Mouse (Mus musculus) hindbrain, embryonic 12.5 days (tissue): ENCODE measurements around the gene Insrr. TPM values are rescaled to one million over a fixed set of nuclear protein-coding genes. Genes with fewer than 3 reads are reported as not detected.
A peak's percentile ranks its signal among the peaks of the same experiment; 100 is the strongest.

Experiments
- ATAC-seq: fragments of 200-750 bp; cut with Nextera tagmentation; 2 replicates; pipeline ENCODE4 v1.8.0; 2017; ENCODE audit warnings: moderate TSS enrichment; ENCODE audit not compliant: low FRiP score
- H3K27ac ChIP-seq: fragments of 300-500 bp; sonication (generic); 2 replicates; pipeline ENCODE4 v1.5.1; 2016; ENCODE audit warnings: mild to moderate bottlenecking
- H3K27me3 ChIP-seq: fragments of 300-500 bp; sonication (generic); 2 replicates; pipeline ENCODE4 v1.6.1; 2016; ENCODE audit warnings: mild to moderate bottlenecking
- H3K36me3 ChIP-seq: fragments of 300-500 bp; sonication (generic); 2 replicates; pipeline ENCODE4 v1.6.1; 2016; ENCODE audit warnings: mild to moderate bottlenecking
- H3K4me1 ChIP-seq: fragments of 300-500 bp; sonication (generic); 2 replicates; pipeline ENCODE4 v1.6.1; 2016
- H3K4me2 ChIP-seq: fragments of 300-500 bp; sonication (generic); replicated peaks from 2 replicates; pipeline ENCODE4 v1.6.1; 2016; ENCODE audit warnings: mild to moderate bottlenecking
- H3K4me3 ChIP-seq: fragments of 300-500 bp; sonication (generic); 2 replicates; pipeline ENCODE4 v1.5.1; 2016; ENCODE audit warnings: mild to moderate bottlenecking
- H3K9ac ChIP-seq: fragments of 300-500 bp; sonication (generic); 2 replicates; pipeline ENCODE4 v1.6.1; 2016; ENCODE audit warnings: mild to moderate bottlenecking, moderate library complexity
- H3K9me3 ChIP-seq: fragments of 300-500 bp; sonication (generic); replicated peaks from 2 replicates; pipeline ENCODE4 v1.6.1; 2016; ENCODE audit warnings: mild to moderate bottlenecking
- WGBS: fragments of 180-500 bp; shearing (Covaris S2); methylation state at CpG from one replicate; pipeline ENCODE4 v1.1.7; 2016; 5-methylcytosine and 5-hydroxymethylcytosine counted together
- polyA plus RNA-seq: library from polyadenylated mRNA; unstranded; fragments of >200 nt; fragmentation: Nextera tagmentation; extraction: Ambion mirVana; gene quantifications from 2 replicates; pipeline ENCODE4 v1.2.1, GENCODE M21; 2016

The Insrr gene
- polyA plus RNA-seq, result 1.2 and 1.7 TPM in 2 replicates

GRCm38 (mm10) chr3:87796736-87797334, at the start of gene Insrr:
Gene Insrr (plus strand): TSS chr3:87796951.
- Histone ChIP-seq H3K4me1 (peaks cover 37% of the 10 kb centered on the region), H3K9ac (peak within 1 kb of the TSS; percentile 49), H3K4me2 (peak within 1 kb of the TSS; percentile 54), H3K4me3 (peak within 1 kb of the TSS; percentile 28), H3K36me3 (no peaks in the 10 kb centered on the region), H3K9me3 (no peaks in the 10 kb centered on the region), H3K27me3 (peaks cover 100% of the 10 kb centered on the region), H3K27ac (no peak within 1 kb of the TSS)
- WGBS, result under 1% methylated on average over 29 of the region's 29 CpGs
- no peak for ATAC-seq

- 0 out of 2 replicates have a peak, but pooled peaks have one; percentile 15 for ATAC-seq
- WGBS, result 48% methylated on average over 13 of the region's 13 CpGs
Measured at GRCm38 (mm10) chr3:87748431-87748830, 48.3 kb upstream of the Insrr start, which contains the start of gene Lrrc71. Gene Lrrc71 (minus strand): TSS chr3:87748625.

GRCm38 (mm10) chr3:87749036-87749435, 47.7 kb upstream of the Insrr start:
- peaks cover 10% of the 10 kb centered on the region for H3K4me1 ChIP-seq
- no peak overlapping the region for H3K4me3 ChIP-seq
- peaks cover 7% of the 10 kb centered on the region; the same call in 1 of the 2 replicates for H3K27me3 ChIP-seq
- no peak for ATAC-seq
- WGBS, result 20% methylated on average over 5 of the region's 5 CpGs
- H3K36me3 ChIP-seq, result no peaks in the 10 kb centered on the region
- no peaks in the 10 kb centered on the region for H3K9me3 ChIP-seq
- H3K4me2 ChIP-seq, result no peak overlapping the region
- no peak overlapping the region for H3K9ac ChIP-seq
- no peak overlapping the region for H3K27ac ChIP-seq

More at GRCm38 (mm10) chr3:87748431-87748830, 48.3 kb upstream of the Insrr start, which contains the start of gene Lrrc71:
- H3K4me1 ChIP-seq, result peaks cover 10% of the 10 kb centered on the region
- H3K27me3 ChIP-seq, result peaks cover 2% of the 10 kb centered on the region; the same call in 1 of the 2 replicates
- H3K9me3 ChIP-seq, result no peaks in the 10 kb centered on the region
- no peaks in the 10 kb centered on the region for H3K36me3 ChIP-seq
- no peak within 1 kb of the TSS for H3K27ac ChIP-seq
- H3K4me3 ChIP-seq, result no peak within 1 kb of the TSS
- no peak within 1 kb of the TSS for H3K4me2 ChIP-seq
- H3K9ac ChIP-seq, result no peak within 1 kb of the TSS

GRCm38 (mm10) chr3:87749977-87750376, 46.8 kb upstream of the Insrr start:
- H3K4me1 ChIP-seq, result peaks cover 8% of the 10 kb centered on the region
- no peak overlapping the region for H3K4me3 ChIP-seq
- 90% methylated on average over 12 of the region's 12 CpGs for WGBS
- no peak overlapping the region for H3K4me2 ChIP-seq
- H3K9me3 ChIP-seq, result no peaks in the 10 kb centered on the region
- ATAC-seq, result no peak
- peaks cover 15% of the 10 kb centered on the region for H3K27me3 ChIP-seq
- no peaks in the 10 kb centered on the region for H3K36me3 ChIP-seq
- no peak overlapping the region for H3K27ac ChIP-seq
- no peak overlapping the region for H3K9ac ChIP-seq

- WGBS, result 78% methylated on average over 3 of the region's 3 CpGs
- ATAC-seq, result no peak
- H3K36me3 ChIP-seq, result no peaks in the 10 kb centered on the region
Measured at GRCm38 (mm10) chr3:87752567-87752966, 44.2 kb upstream of the Insrr start.

GRCm38 (mm10) chr3:87753829-87754228, 42.9 kb upstream of the Insrr start:
- H3K27ac ChIP-seq, result no peak overlapping the region
- no peak for ATAC-seq
- no peaks in the 10 kb centered on the region for H3K36me3 ChIP-seq
- H3K4me2 ChIP-seq, result no peak overlapping the region
- H3K4me1 ChIP-seq, result peaks cover 8% of the 10 kb centered on the region; the same call in 1 of the 2 replicates
- WGBS, result 78% methylated on average over 13 of the region's 13 CpGs
- H3K4me3 ChIP-seq, result no peak overlapping the region
- no peaks in the 10 kb centered on the region for H3K9me3 ChIP-seq
- no peak overlapping the region for H3K9ac ChIP-seq
- peaks cover 36% of the 10 kb centered on the region for H3K27me3 ChIP-seq

More at GRCm38 (mm10) chr3:87752567-87752966, 44.2 kb upstream of the Insrr start:
- no peaks in the 10 kb centered on the region for H3K9me3 ChIP-seq
- H3K9ac ChIP-seq, result no peak overlapping the region
- no peak overlapping the region for H3K27ac ChIP-seq
- peaks cover 8% of the 10 kb centered on the region; the same call in 1 of the 2 replicates for H3K4me1 ChIP-seq
- peaks cover 31% of the 10 kb centered on the region for H3K27me3 ChIP-seq
- no peak overlapping the region for H3K4me2 ChIP-seq
- no peak overlapping the region for H3K4me3 ChIP-seq

GRCm38 (mm10) chr3:87755964-87756363, 40.8 kb upstream of the Insrr start:
- peak; percentile 82 for ATAC-seq
- H3K9ac ChIP-seq, result peak overlapping the region; percentile 27
- H3K4me1 ChIP-seq, result peaks cover 8% of the 10 kb centered on the region; the same call in 1 of the 2 replicates
- H3K9me3 ChIP-seq, result no peaks in the 10 kb centered on the region
- H3K27ac ChIP-seq, result no peak overlapping the region
- no peaks in the 10 kb centered on the region for H3K36me3 ChIP-seq
- peaks cover 36% of the 10 kb centered on the region for H3K27me3 ChIP-seq
- peak overlapping the region; percentile 51 for H3K4me2 ChIP-seq
- peak overlapping the region; percentile 13 for H3K4me3 ChIP-seq
- WGBS, result 2% methylated on average over 24 of the region's 24 CpGs

- peaks cover 8% of the 10 kb centered on the region; the same call in 1 of the 2 replicates for H3K4me1 ChIP-seq
- peak overlapping the region; percentile 13; the same call in 1 of the 2 replicates for H3K4me3 ChIP-seq
- H3K36me3 ChIP-seq, result no peaks in the 10 kb centered on the region
- no peaks in the 10 kb centered on the region for H3K9me3 ChIP-seq
- ATAC-seq, result peak; percentile 14; the same call in 1 of the 2 replicates
- H3K27me3 ChIP-seq, result peaks cover 36% of the 10 kb centered on the region
- whole genome bisulfite sequencing, result 52% methylated on average over 20 of the region's 20 CpGs
- peak overlapping the region; percentile 27; the same call in 1 of the 2 replicates for H3K9ac ChIP-seq
- no peak overlapping the region for H3K27ac ChIP-seq
- H3K4me2 ChIP-seq, result peak overlapping the region; percentile 51
Measured at GRCm38 (mm10) chr3:87756488-87756887, 40.3 kb upstream of the Insrr start.

- no peak for ATAC-seq
- Histone ChIP-seq H3K27me3 (peaks cover 32% of the 10 kb centered on the region), H3K36me3 (no peaks in the 10 kb centered on the region), H3K4me2 (no peak overlapping the region), H3K9me3 (no peaks in the 10 kb centered on the region), H3K9ac (no peak overlapping the region; the same call in 1 of the 2 replicates), H3K4me1 (peaks cover 20% of the 10 kb centered on the region), H3K4me3 (no peak overlapping the region), H3K27ac (no peak overlapping the region)
- WGBS, result 52% methylated on average over 3 of the region's 5 CpGs
Measured at GRCm38 (mm10) chr3:87758641-87759040, 38.1 kb upstream of the Insrr start.

- H3K4me3 ChIP-seq, result no peak overlapping the region
- H3K4me1 ChIP-seq, result peaks cover 23% of the 10 kb centered on the region
- H3K36me3 ChIP-seq, result no peaks in the 10 kb centered on the region
- no peak for ATAC-seq
- H3K9ac ChIP-seq, result no peak overlapping the region
- no peaks in the 10 kb centered on the region for H3K9me3 ChIP-seq
- WGBS, result 67% methylated on average over 20 of the region's 20 CpGs
- H3K4me2 ChIP-seq, result no peak overlapping the region
- 0 out of 2 replicates have a peak overlapping the region, but pooled peaks have one; percentile 19 for H3K27ac ChIP-seq
- H3K27me3 ChIP-seq, result peaks cover 36% of the 10 kb centered on the region
Measured at GRCm38 (mm10) chr3:87761408-87762375, 35.1 kb upstream of the Insrr start.

GRCm38 (mm10) chr3:87763202-87763601, 33.5 kb upstream of the Insrr start:
- no peak overlapping the region for H3K4me3 ChIP-seq
- peak overlapping the region; percentile 67 for H3K27ac ChIP-seq
- WGBS, result 58% methylated on average over 4 of the region's 4 CpGs
- peaks cover 35% of the 10 kb centered on the region for H3K27me3 ChIP-seq
- H3K9me3 ChIP-seq, result no peaks in the 10 kb centered on the region
- H3K36me3 ChIP-seq, result no peaks in the 10 kb centered on the region
- peaks cover 29% of the 10 kb centered on the region for H3K4me1 ChIP-seq
- no peak overlapping the region for H3K9ac ChIP-seq
- no peak for ATAC-seq
- peak overlapping the region; percentile 31; the same call in 1 of the 2 replicates for H3K4me2 ChIP-seq
